Mouse (Mus musculus): Measurements from ENCODE around the gene Map3k5.

The Map3k5 gene

GRCm38 (mm10) chr10:20105575-20105974 lies 171.3 kb downstream of the Map3k5 start:
- no peak for DNase-seq (ENCODE audit: low read depth, low spot score)

GRCm38 (mm10) chr10:20107031-20107430 lies 172.8 kb downstream of the Map3k5 start:
- DNase-seq (ENCODE audit: low read depth, low spot score): no peak

GRCm38 (mm10) chr10:20111508-20111907 lies 177.2 kb downstream of the Map3k5 start:
- DNase-seq (ENCODE audit: low read depth, low spot score): no peak

GRCm38 (mm10) chr10:20112026-20112973 lies 178.0 kb downstream of the Map3k5 start:
- DNase-seq (ENCODE audit: low read depth, low spot score): no peak

GRCm38 (mm10) chr10:20119504-20120425 lies 185.5 kb downstream of the Map3k5 start:
- no peak for DNase-seq (ENCODE audit: low read depth, low spot score)

GRCm38 (mm10) chr10:20121981-20122380 lies 187.7 kb downstream of the Map3k5 start:
- no peak for DNase-seq (ENCODE audit: low read depth, low spot score)

- no peak for DNase-seq (ENCODE audit: low read depth, low spot score)
These were observed 189.1 kb downstream of the Map3k5 start for GRCm38 (mm10) chr10:20123401-20123800.

- no peak for DNase-seq (ENCODE audit: low read depth, low spot score)
These were observed 190.3 kb downstream of the Map3k5 start for GRCm38 (mm10) chr10:20124576-20124975.

- DNase-seq (ENCODE audit: low read depth, low spot score): peak; percentile 75
These were observed 191.0 kb downstream of the Map3k5 start for GRCm38 (mm10) chr10:20125226-20125625.

GRCm38 (mm10) chr10:20132933-20133652 lies 198.8 kb downstream of the Map3k5 start:
- DNase-seq (ENCODE audit: low read depth, low spot score): no peak

GRCm38 (mm10) chr10:20135350-20136058 lies 201.2 kb downstream of the Map3k5 start:
- DNase-seq (ENCODE audit: low read depth, low spot score): no peak

- DNase-seq (ENCODE audit: low read depth, low spot score): no peak
These were observed 202.2 kb downstream of the Map3k5 start for GRCm38 (mm10) chr10:20136505-20136904.

- DNase-seq (ENCODE audit: low read depth, low spot score): peak; percentile 58
These were observed 207.1 kb downstream of the Map3k5 start for GRCm38 (mm10) chr10:20141376-20141775.

- DNase-seq (ENCODE audit: low read depth, low spot score): no peak
These were observed 214.0 kb downstream of the Map3k5 start, which contains the start of gene Map7 for GRCm38 (mm10) chr10:20148130-20148772. Gene Map7 (plus strand): TSS chr10:20148471.

- peak; percentile 61 for DNase-seq (ENCODE audit: low read depth, low spot score)
These were observed 214.5 kb downstream of the Map3k5 start for GRCm38 (mm10) chr10:20148773-20149120.

- DNase-seq (ENCODE audit: low read depth, low spot score): no peak
These were observed 215.0 kb downstream of the Map3k5 start for GRCm38 (mm10) chr10:20149121-20149834.

- DNase-seq (ENCODE audit: low read depth, low spot score): no peak
These were observed 215.6 kb downstream of the Map3k5 start for GRCm38 (mm10) chr10:20149835-20150355.

GRCm38 (mm10) chr10:20152131-20152530 lies 217.9 kb downstream of the Map3k5 start:
- no peak for DNase-seq (ENCODE audit: low read depth, low spot score)

- peak; percentile 87 for DNase-seq (ENCODE audit: low read depth, low spot score)
These were observed 219.2 kb downstream of the Map3k5 start for GRCm38 (mm10) chr10:20153507-20153906.

All from ES-CJ7 (cell line).